Mouse (Mus musculus) regulatory T cell (primary cell): ENCODE results near the gene Fbxl15.

Experiments used
- in situ Hi-C: fragments of 300-600 bp; cut with MboI, MseI; formaldehyde crosslinking; loops from one replicate; pipeline ENCODE4 v1.15.1; 2025; ENCODE audit warnings: high pct_unique_total_duplicates

Gene Fbxl15

DNA sequence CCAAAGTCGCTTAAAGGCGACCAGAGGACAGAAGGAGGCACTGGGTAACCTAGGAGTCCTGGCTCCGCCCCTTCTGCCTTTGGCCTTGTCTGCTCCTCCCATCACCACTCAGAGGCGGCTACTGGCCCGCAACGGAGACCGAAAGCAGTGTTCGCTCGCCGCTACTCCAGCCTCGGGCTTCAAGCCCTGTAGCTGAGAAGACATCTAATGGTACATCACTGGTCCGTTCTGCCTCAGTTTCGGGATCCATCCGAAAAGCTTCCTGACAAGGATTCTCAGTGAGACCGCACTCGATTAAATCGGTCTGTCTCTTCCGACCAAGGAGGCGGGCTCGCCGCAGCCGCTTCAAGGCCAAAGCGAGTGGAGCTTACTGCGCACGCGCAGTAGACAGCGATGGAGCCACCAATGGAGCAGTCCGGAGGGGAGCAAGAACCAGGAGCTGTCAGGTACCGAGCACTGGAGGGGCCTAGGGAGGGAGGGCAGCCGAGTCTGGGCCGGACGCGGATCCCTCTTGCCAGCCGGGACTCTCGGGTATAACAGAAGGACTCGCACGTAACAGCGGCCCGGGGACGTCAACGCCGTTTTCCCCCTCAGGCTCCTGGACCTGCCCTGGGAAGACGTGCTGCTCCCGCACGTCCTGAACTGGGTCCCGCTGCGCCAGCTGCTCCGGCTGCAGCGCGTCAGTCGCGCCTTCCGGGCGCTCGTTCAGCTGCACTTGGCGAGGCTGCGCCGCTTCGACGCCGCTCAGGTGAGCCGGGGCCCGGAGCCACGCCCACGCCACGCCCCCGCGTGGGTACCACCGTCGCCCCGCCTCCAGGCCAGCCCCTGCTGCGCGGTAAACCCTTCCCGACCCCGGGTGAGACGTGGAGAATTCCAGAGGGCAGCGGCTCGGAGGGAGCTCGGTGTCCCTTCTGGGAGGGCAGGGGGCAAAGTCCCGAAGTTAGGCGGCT is at the start of gene Fbxl15:
Gene Fbxl15, plus strand, starts transcription at position 104 of the 950 bp plus-strand sequence.
- in situ Hi-C loops = no loop called here

- in situ Hi-C loops = no loop called here
Observed at GRCm38 (mm10) chr19:46282081-46282849, 45.7 kb upstream of the Fbxl15 start.

DNA sequence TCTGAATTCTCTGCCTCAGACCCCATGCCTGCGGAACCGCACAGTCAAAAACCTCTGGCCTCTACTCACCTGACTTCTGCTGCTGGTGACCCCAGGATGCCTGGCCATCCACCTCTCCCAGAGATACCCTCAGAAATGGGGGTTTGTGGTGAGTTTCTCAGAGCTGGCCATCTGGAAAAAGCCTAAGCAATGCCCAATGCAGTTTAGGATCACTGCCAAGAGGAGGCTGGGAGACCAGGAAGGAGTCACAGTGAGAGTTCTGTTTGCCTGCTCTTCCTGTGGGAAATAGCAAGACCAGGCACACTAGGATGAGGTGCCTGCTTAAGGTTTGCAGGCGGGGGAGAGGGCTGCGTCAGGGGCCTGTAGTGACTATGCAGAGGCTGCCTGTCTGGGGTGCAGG is 43.3 kb upstream of the Fbxl15 start:
- in situ Hi-C loops = no loop called here

- in situ Hi-C loops = no loop called here
Observed at GRCm38 (mm10) chr19:46285631-46286030, 42.4 kb upstream of the Fbxl15 start.

DNA sequence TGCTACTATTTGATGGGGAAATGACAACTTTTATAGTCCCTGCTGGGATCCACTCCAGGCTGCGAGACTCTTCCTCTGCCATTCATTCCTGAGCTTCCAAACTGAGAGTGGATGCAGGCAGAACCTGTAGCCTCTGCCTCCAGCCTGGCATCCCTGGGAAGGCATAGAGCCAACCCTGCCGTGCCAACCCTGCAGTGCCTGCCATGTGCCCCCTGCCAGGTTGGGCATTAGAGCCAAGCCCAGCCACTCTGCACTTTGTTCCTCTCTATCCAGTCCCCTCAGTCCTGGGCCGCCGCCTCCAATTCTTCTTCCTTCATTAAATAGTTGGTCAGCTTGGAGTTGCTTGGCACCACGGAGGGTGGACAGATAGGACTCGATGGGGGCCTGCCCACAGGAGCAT is 41.9 kb upstream of the Fbxl15 start:
- in situ Hi-C loops = no loop called here

DNA sequence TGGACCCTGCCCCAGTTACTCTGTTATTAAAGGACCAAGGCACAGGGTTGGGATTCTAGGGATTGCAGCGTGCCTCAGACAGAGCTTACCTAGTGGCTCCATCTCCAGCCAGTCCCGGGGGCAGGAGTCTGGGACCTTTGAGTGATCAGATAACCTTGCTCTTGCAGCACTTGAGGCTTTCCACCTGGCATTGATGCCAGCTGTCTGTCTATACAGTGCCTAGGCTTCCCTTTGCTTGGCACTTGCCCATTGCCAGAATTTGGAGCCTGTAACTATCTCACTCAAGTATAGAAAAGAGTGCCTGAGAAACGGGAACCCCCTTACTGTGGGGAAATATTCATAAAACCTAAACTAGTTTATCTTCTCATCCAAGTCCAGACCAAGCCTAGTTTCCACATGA is 41.1 kb upstream of the Fbxl15 start:
- in situ Hi-C loops = no loop called here

- in situ Hi-C loops = no loop called here
Observed at GRCm38 (mm10) chr19:46287566-46287965, 40.4 kb upstream of the Fbxl15 start.

DNA sequence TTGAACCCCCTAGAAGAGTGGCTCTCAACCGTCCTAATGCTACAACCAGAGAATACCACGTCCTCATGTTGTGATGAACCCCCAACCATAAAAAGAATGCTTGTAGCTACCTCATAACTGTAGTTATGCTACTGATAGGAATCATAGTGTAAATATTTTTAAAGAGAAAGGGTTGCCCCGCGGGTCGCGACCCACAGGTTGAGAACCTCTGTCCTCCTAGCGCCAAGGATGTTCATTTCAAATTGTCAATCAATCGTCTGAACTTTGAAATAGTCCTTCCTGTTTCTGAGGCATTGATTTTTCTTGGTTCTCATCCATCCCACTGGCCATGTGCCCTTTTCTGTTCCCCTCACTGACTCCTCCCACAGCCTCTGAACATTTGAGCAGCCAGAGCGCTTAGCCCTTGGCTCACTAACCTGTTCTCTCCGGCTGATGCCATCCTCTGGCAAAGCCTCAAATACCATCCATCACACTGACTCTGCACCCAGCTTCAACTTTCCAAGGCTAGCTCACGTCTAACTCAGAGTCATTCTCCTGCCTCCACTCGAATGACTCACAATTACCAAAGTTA is 37.4 kb upstream of the Fbxl15 start:
- in situ Hi-C loops = no loop called here

DNA sequence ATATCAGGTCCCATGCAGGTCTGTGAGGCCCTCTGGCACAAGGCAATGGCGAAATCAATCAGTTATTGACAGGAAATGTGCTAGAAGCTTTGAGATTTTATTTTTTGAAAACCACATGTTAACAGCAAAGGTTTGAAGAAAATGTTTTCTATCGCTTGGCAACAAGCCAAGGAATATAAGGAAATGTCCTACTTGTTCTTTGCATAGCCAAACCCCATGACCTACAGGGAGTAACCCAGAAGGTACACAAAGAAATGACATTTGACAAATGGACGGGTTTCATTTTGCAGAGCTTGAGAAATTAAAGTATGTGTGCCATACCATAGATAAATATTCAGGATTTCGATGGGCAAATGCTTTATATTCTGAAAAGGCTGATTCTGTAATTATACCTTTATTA is 31.0 kb upstream of the Fbxl15 start:
- in situ Hi-C loops = no loop called here

GRCm38 (mm10) chr19:46300294-46301045 is 27.5 kb upstream of the Fbxl15 start:
- in situ Hi-C loops = no loop called here

DNA sequence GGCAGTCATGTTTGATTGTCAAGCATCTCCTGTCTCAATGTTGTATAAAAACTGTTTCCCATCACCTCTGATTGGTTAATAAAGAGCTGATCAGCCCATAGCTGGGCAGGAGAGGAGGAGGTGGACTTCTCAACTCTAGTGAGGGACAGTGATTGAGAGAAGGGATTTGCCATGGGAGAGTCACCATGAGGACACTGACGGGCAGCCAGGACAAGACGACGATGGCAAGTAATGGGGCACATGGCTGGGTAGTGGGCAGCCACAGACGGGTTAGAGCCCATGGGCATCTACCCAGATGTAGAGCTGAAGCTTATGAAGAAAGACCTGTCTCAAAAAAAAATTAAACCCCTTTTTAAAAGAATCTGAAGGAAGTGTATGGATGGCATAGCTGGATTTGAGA is 25.4 kb upstream of the Fbxl15 start:
- in situ Hi-C loops = no loop called here

- in situ Hi-C loops = no loop called here
Observed at GRCm38 (mm10) chr19:46303251-46304215, 24.5 kb upstream of the Fbxl15 start.

GRCm38 (mm10) chr19:46304216-46304841 is 23.7 kb upstream of the Fbxl15 start, which contains the start of gene Nfkb2:
Nfkb2 (plus strand) TSS chr19:46304320.
- in situ Hi-C loops = no loop called here

DNA sequence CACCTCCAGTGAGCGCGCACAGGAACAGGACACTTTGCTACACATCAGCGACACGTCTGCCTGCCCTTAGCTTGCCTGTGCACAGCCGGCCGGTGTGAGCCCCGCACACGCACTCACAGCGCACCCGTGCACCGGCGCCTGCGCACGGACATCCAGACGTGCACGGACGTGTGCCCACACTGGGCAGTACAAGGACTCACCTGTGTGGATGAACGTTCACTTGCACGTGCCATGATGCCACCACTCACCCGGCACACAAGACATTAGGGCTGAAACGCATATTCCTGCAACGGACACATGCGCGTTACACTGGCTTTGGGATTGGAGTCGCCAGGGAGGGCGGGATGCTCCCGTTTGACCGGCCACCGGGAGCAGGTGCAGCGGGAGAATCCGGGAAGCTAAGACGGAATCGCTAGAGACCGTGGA is 23.1 kb upstream of the Fbxl15 start:
- in situ Hi-C loops = loop anchor here (5.0 kb wide), 1 partner anchor 508 kb away; no protein-coding TSS in a partner anchor

GRCm38 (mm10) chr19:46305432-46306267 is 22.3 kb upstream of the Fbxl15 start:
- in situ Hi-C loops = loop anchor here (5.0 kb wide), 1 partner anchor 508 kb away; no protein-coding TSS in a partner anchor

GRCm38 (mm10) chr19:46306268-46306610 is 21.7 kb upstream of the Fbxl15 start:
- in situ Hi-C loops = loop anchor here (5.0 kb wide), 1 partner anchor 509 kb away; no protein-coding TSS in a partner anchor

DNA sequence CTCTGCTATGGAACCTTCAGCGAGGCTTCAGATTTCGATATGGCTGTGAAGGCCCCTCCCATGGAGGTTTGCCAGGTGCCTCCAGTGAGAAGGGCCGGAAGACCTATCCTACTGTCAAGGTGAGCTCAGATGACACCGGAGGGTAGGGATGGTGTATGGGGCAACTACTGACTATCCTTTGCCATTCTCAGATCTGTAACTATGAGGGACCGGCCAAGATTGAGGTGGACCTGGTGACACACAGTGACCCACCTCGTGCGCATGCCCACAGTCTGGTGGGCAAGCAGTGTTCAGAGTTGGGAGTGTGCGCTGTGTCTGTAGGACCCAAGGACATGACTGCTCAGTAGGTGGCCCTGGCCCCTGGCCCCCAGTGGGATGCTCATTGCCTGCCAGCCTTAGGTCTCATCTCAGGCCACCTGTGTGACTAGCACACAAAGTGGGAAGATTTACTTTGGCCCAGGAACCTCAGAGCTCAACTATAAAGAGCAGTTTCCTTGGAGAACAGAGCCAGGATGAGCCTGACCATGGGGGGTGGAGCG is 21.2 kb upstream of the Fbxl15 start:
- in situ Hi-C loops = loop anchor here (5.0 kb wide), 1 partner anchor 510 kb away; no protein-coding TSS in a partner anchor

DNA sequence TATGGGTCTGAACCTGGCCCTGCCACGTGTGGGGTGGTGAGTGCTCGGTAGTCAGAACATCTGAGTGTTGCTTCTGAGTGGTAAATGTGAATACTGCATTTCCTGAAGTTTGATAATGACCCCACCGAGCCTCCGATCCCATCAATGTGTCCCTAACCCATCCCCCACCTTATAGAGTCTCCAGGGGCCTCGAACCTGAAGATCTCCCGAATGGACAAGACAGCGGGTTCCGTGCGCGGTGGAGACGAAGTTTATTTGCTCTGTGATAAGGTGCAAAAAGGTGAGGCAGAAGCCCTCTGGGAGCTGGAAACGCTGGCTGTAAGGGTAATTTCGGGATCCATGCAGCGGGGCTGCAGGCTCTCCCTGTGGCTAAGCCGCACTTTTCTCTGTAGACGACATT is 20.2 kb upstream of the Fbxl15 start:
- in situ Hi-C loops = loop anchor here (5.0 kb wide), 1 partner anchor 510 kb away; no protein-coding TSS in a partner anchor
